Mouse (Mus musculus) right cerebral cortex, postnatal 14 days (tissue): ENCODE results near the gene Jak2.

ENCODE experiments used
- DNase-seq: peaks from one replicate; pipeline ENCODE4 v3.0.0; 2022

Gene Jak2

DNA sequence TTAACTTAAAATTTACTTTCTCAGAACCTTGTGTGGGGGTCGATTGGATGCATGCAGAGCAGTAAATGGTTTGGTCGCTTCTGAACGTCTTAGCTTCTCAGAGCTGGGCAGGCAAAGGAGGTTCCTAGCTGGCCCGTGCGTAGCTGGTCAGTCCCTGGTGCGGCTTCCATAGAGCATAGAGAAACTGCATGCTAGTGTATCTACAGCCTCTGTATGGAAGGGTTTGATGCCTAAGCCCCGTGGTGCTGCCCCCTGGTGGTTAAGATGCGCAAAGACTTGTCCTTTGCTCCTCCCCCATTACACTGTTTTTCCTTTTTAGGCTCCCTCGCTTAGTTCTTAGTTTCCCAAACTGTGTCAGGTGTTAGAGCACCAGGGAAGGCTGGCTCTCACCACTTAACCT lies 2.1 kb downstream of the Jak2 start:
- peak; percentile 82 for DNase-seq

DNA sequence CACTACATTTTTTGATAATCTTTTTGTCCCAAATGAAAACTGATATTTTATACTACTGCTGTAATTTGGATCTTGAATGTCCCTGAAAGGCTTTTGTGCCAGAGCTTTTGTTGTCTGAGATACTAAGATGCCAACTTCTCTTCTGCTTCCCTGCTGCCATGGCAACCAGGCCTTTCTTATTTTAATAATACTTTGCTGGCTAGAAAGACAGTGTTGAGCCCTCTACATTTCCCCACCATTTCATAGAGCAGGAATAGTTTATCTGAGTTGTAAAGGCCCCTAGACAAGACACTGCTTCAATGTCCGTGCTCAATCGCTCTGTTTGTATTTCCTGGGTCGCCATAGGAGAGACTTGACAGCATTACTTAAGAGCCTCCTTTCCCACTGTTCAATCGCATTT lies 3.0 kb downstream of the Jak2 start:
- DNase-seq: no peak

DNA sequence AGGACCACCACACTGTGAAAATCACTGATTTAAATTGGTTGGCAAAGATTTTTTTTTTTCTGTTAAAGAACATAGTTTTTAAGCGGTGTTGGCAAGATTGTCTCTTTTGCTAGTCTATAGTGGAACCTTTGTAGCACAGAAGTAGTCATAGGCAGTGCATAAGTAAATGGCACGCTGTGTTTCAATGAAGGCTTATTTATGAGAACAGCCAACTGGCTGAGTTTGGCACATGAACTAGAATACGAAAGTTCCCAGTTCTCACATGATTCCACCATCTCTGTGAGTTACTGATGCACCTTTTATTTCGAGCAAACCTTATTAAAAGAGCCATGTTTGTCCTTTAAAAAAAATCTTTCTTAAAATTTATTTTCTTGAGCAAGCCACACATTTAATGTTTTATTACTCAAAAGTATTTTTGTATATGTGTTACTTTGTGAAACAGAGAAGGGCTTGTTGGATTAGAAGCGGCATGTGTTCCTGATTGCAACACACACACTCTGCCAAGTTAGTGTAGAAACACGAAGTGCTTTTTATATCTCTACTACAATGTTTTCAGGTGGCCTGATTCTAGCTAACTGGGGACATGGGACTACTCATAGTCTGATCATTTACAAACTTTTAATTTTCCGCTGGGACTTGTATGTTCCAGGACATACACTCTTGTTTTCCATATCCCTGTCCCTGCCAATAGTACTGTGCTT lies 3.8 kb downstream of the Jak2 start:
- no peak for DNase-seq

DNA sequence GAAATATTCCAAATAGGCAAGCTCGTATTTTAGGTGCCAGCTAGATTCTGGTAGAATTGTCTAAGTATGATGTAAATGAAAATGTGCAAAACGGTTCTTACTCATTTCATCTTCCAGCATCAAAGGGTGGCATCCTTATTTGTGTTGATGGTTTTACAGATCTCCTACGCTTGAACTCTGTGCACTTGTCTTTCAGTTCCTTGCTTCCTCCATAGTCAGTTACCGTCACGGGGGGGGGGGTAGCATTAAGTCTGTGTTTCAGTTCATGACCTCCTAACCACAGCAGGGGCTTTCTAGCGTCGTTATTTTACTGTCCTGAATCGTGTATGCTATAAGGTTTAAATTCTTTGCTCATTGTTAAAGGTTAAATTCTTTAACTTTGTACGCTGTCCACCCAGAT lies 10.0 kb downstream of the Jak2 start:
- no peak for DNase-seq

DNA sequence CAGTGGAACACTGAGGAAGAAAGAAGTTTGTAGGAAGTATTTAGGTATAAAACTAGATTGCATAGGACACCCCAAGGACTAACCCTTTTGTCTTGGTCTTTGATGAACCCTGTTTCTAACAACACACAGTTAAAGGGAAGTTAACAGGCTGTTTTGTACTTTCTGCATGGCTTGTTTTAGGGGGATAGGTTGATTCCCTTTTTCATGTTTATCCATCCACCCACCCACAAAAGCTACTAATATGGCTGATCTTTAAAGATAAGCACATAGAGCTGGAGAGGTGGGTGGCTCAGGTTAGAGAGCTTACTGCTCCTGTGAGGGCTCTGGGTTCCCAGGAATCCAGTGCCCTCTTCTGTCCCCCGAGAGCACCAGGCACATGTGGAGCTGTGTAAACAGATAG lies 11.9 kb downstream of the Jak2 start:
- no peak for DNase-seq

DNA sequence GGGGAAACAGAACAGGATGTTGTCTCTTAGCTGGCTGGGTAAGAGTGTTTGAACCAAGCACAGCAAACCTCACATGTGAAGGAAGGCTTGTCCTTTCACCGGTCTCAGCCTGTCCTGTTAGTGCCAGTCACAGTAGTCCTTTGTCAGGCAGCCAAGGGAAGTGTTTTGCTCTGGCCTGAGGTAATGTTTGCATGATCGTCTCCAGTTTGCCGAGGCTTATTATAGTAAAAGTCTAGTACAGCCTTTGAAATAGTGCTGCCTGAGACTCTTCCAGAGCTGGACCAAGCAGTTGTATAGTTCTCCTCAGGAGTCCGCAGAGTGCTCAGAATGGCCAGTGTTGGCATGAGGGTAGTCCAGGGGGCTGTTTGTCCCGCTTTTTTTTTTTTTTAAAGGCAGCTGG lies 13.9 kb downstream of the Jak2 start:
- DNase-seq: no peak

DNA sequence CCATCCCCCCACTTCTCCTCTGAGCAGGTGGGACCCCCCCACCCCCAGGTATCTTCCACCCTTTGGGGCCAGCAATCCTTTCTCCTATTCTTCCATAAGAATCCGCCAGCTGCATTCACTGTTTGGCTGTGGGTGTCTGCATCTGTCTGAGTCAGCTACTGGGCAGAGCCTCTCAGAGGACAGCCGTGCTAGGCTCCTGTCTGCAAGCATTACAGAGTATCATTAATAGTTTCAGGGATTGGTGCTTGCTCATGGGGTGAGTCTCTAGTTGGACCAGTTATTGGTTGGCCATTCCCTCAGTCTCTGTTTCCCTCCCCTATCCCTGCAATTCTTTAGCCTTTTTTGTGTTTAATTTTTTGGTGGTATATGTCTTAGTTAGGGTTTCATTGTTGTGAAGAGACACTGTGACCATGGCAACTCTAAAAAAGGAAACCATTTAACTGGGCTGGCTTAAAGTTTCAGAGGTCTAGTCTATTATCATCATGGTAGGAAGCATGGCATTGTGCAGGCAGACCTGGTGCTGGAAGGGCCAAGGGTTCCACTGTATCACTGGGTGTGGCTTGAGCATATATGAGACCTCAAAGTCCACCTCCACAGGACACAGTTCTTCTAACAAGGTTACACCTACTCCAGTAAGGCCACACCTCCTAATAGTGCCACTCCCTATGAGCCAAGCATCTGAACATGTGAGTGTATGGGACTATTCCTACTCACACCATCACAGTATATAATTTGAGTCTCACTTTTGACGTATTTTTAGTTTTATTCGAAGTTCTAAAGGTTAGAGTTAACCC lies 15.6 kb downstream of the Jak2 start:
- DNase-seq: no peak

DNA sequence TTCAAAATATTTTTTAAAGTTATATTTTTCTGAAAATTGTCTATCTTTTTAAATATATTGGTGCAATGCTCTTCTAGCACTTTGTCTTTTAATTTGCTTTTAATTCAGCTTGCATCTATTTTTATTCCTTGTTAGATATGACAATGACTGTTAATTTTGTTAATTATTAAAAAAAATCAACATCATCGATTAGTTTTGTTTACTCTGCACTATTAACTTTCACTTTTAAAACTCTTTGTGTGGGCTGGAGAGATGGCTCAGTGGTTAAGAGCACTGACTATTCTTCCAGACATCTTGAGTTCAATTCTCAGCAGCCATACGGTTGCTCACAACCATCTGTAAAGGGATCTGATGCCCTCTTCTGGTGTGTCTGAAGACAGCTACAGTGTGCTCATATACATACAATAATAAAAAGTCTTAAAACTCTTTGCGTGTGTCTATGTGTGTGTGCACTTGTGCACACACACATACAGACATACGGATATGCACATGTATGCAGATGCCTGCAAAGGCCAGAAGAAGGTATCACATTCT lies 17.2 kb downstream of the Jak2 start:
- no peak for DNase-seq

DNA sequence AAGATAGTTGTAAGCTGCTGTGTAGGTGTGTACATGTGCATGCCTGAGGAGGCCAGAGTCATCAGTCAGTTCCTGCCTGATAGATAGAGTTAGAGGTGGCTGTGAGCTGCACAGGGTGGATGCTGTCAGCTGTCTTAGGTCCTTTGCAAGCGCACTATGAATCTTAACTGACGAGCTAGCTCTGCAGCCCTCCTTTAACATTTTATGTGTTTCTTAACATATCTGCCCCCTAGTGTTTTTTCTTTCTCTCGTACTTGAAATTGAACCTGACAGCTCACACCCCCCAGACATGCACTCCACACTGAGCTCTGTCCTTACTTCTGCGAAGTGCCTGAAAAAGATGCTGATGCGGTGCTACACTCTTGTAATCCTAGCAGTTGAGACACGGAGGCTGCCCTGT lies 18.6 kb downstream of the Jak2 start:
- no peak for DNase-seq

DNA sequence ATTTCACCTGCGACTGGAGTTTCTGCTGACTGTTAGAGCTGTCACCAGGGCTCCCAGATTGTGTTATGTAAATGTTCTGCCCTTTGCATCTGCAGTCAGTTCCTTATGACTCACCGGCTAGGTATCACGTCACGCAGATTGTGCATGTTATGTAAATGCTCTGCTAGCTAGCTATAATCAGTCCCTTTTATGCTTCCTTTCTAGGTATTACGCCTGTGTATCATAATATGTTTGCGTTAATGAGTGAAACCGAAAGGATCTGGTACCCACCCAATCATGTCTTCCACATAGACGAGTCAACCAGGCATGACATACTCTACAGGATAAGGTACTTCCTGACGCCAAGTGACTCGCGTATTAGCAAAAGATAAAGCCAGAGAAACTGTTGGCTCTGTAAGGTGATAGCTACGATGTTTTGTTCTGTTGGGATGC lies 19.5 kb downstream of the Jak2 start:
- no peak for DNase-seq

DNA sequence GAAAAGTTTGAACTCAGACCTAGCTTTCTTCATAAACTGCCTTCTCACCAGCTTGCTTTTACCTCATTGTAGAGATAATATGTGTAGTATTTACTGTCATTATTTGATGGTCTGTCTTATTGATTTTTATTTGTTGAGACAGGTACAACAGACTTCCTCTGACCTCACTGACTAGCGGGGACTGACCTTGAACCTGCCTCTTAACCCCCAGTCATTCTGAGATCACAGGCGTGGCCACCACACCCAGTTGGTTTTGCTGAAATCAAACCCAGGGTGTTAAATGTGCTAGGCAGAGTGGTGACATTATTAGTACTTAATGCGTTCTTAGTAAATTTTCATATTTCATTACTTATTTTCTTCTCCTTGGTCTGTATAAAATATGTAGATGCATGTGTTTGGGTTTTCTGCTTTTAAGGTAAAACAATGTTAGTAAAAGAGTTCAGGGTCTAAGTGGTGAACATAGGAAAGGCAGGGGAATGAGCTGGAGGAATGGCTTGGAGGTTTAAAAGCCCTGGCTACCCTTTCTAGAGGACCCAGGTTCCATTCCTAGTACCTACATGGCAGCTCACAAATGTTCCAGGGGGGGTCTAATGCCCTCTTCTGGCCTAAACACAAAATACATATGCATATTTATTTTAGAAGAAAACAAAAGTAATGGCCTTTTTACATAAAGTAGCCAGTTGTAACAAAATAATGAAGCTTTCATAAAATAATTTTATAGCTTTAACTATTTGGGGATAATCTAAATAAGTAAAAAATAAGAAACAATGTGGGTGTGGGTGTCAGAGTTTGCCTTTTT lies 20.6 kb downstream of the Jak2 start:
- no peak for DNase-seq

DNA sequence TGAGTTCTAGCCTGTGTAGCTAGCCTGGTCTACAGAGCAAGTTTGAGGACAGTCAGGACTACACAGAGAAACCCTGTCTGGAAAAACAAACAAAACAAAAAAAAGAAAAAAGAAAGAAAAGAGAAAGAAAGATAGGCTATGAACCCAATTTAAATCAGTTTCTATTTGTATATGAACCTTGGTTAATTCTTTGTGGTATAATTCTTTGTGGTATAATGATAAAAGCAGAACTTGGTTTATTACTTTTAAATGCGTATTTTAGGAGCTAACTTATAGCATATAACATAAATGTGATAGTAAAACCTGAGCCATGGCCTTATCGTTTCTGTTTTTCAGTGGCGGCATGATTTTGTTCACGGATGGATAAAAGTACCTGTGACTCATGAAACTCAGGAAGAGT lies 24.8 kb downstream of the Jak2 start:
- no peak for DNase-seq

DNA sequence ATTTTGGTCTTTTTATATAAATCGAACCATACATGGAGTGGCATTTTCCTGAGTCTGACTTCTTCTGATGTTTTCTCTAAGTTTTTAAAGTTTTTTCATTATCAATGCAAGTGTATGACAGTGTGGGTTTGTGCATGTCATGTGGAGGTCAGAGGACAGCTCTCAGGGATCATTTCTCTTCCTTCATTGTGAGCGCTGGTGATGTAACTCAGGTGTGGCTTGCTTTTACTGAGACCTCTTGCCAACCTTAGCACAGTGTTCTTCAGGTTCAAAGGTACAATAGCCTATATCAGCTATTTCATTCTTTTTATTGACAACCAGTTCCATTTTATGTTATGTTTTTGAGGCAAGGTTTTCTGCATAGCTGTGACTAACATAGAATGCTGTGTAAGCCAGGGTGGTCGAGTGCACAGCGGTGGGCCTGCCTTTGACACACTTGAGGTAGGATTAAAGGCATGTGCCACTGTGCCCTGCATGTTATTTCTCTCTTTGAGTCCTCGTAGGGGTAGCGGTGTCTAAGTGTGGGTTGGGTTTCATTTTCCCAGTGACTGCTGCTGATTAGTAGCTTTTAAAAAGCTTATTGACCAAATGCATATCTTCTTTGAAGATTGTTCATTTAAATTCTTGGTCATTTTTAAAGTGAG lies 27.4 kb downstream of the Jak2 start:
- no peak for DNase-seq

DNA sequence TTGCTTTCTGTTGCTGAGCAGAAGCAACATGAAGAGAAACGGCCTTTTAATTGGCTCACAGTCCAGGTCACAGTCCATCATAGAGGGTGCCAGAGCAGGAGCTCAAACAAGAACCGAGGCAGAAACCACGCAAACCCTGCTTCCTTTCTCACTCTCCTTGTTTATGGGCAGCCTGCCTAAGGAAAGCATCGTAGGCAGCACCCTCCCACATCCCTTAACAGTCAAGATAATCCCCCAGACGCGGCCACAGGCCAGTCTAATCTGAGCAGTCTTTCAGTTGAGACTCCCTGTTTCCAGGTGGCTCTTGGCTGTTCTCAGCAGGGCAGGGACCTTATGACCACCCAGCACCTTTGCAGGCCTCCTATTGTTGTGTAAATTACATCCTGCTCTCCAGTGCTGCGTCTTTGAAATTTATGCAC lies 33.8 kb downstream of the Jak2 start:
- DNase-seq: no peak

DNA sequence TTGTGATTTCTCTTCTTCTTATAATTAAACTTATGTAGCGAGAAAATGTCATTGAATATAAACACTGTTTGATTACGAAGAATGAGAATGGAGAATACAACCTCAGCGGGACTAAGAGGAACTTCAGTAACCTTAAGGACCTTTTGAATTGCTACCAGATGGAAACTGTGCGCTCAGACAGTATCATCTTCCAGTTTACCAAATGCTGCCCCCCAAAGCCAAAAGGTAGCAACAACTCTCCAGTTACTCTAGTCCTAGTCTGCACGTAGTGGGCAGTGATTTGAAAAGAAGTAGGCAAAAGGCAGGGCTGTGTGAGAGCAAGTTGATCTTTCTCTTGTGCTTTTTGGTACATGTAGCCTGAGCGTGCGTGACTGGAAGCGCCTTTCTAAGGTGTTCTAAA lies 36.2 kb downstream of the Jak2 start:
- DNase-seq: no peak

DNA sequence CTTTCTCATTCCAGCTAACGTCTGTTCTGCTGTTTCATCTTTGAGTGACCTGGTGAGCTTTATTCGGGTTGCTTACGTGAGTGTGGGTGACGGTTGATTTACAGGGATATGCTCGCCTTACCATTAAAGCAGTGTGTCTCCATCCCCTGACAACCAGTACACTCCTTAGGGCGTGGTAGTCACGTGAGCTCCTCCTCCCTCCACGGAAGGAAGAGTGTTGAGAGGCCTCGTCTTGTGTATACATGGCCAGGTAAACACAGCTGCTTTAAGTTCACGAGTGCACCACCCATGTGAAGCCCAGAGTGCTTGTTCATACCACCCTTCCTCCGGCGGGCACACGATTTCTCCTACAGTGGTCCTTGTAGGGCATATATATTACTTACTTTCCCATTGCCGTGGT lies 39.9 kb downstream of the Jak2 start:
- DNase-seq: no peak

DNA sequence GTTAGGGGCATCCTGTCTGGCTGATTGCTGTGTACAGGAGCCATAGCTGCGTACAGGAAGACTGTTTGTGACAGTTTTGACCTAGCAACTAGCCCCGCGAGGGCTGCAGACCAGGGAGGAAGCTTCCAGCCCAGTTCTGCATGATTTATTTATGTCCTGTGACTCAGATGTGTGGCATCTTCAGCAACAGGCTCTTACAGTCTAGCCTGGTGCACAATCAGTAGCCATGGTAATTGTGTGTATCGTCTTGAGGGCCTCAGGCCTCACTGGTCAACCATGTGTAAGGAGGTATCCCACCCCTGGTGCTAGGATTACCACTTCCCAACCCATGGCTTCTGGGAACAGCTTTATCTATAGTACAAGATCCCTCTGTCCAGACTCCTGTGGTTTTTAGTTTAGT lies 40.9 kb downstream of the Jak2 start:
- DNase-seq: no peak

DNA sequence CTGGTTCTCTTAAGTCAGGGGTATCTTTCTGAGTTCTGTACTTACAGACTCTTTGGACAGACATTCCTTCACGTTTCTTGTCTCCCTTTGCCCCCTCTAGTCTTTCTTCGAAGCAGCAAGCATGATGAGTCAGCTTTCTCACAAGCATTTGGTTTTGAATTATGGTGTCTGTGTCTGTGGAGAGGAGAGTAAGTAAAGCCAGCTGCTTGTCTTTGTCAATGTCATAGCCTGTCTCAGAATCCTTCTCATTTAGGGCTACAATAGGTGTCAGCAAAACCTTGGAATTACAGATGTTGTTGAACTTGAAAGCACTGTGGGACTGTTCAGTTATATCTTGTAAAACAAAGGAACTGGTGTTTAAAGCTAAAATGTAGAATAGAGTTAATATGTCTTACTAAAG lies 43.1 kb downstream of the Jak2 start:
- DNase-seq: no peak

DNA sequence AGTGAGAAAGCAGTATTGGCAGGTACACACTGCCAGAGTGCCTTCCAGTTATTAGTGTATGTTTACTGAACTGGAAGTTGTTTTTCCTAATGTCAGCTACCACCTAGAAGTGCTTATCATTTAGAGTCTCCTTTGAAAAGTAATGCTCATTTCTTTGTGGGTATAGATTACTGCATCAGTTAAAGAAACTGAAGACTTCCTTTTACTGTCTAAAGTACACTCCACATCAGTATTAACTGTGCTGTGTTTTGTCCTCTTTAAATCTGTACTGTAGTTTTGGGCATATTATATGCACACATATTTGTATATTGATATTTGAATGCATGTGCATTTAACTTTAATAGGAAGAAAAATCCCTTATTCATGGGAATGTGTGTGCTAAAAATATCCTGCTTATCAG lies 44.5 kb downstream of the Jak2 start:
- DNase-seq: no peak

DNA sequence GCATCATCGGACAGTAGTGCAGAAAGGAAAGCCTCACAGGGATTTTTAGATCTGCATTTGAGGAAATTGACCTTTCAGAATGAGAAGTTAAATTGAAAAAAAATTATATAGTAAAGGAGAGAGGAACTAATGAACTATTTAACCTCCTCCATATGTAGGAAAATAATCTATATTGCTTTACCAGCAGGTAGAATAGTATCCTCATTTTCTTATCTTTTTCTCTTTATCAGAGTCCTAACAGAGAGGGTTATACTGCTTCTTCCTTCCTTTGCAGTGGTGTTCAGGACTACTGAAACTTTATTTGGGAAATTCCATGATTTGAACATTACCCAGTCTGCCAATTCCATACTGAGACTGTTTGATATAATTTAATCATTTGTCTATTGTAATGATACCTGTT lies 45.7 kb downstream of the Jak2 start:
- no peak for DNase-seq

DNA sequence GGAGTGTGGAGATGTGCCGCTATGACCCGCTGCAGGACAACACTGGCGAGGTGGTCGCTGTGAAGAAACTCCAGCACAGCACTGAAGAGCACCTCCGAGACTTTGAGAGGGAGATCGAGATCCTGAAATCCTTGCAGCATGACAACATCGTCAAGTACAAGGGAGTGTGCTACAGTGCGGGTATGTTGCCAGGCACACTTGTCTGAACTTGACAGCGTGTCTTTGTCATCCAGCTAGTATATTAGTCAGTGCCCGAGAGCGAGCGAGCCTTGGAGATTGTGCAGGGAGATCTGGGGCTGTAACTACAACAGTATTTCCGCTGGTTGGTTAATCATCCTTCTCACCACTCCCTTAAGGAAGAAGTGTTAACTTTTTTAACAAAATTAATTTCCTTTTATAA lies 49.3 kb downstream of the Jak2 start:
- DNase-seq: no peak

DNA sequence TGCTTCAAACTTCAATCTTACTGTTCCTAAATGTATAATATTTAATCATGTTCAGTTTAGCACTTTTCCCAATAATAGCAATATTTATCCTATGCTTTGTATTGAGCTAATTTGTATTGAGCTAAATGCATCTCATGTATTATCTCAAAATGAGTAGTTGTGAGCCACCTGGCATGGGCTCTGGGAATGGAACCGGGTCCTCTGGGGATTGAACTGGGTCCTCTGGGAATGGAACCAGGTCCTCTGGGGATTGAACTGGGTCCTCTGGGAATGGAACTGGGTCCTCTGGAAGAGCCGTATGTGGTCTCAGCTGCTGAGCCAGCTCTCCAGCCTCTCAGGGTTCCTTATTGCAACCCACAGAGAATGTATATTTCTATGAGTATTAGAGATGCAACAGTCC lies 50.5 kb downstream of the Jak2 start:
- DNase-seq: no peak

DNA sequence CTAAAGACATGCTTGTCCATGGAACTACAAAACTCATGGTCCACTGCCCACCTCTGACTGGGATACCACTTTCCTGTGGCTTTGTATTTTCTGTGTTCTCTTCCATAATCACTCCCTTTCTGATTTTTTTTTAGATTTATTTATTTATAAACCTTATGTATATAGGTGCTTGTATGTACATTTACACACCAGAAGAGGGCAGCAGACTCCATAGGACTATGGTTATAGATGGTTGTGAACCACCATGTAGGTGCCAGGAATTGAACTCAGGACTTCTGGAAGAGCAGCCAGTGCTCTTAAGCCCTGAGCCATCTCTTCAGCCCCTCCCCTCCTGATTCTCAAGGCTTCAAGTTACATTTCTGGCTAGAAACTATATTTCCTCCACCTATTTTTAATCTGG lies 57.2 kb downstream of the Jak2 start:
- DNase-seq: no peak
